Mouse (Mus musculus): Measurements from ENCODE around the gene Cfap97d2.

- TF ChIP-seq CTCF (IDR thresholded peaks at IDR 0.05; ENCODE audit: low read depth) (no peak), EP300 (IDR thresholded peaks at IDR 0.05; ENCODE audit: low read depth) (no peak)
Observed at GRCm38 (mm10) chr8:13702755-13703154, 2.9 kb upstream of the Cfap97d2 start.

Data from heart, postnatal 0 days (tissue).